Mouse (Mus musculus) gastrocnemius, postnatal 10 days (tissue): ENCODE data around the gene Sco2. TPM values are rescaled to one million over a fixed set of nuclear protein-coding genes. Genes with fewer than 3 reads are reported as not detected.

Experiments
- DNase-seq: peaks from one replicate; pipeline ENCODE4 v3.0.0; 2021; ENCODE audit warnings: mixed read lengths
- total RNA-seq, 2 experiments: library from RNA; stranded (reverse); gene quantifications; 2 replicates each; pipeline ENCODE4 v1.2.3; 2021

Sco2 gene
- total RNA-seq, 2 experiments from 2014 or later: 14.2 to 14.6 TPM

- DNase-seq: no peak
Measured at GRCm38 (mm10) chr15:89322670-89323522, 50.8 kb downstream of the Sco2 start, which contains the start of gene Adm2. Gene Adm2 (plus strand): TSS chr15:89322720.

Other genes with a start within 250 kb of the Sco2 start
- gene Hdac10, start 245.1 kb downstream of the Sco2 start, total RNA-seq: 10 to 100 TPM in 1 of 2 experiments, 1 to 10 TPM in 1; 7.6 to 10.6 TPM
- gene Mapk12, start 233.1 kb downstream of the Sco2 start, total RNA-seq: 10 to 100 TPM; 76.0 to 77.1 TPM
- 1 to 10 TPM; 2.1 to 3.0 TPM for gene Mapk11, start 224.2 kb downstream of the Sco2 start, total RNA-seq
- gene Plxnb2, start 193.1 kb downstream of the Sco2 start, total RNA-seq: 10 to 100 TPM; 28.9 to 43.0 TPM
- gene Dennd6b, start 177.3 kb downstream of the Sco2 start, total RNA-seq: 1 to 10 TPM; 4.5 to 7.0 TPM
- gene Ppp6r2, start 162.3 kb downstream of the Sco2 start, total RNA-seq: 10 to 100 TPM; 60.1 to 61.9 TPM
- 10 to 100 TPM; 50.1 to 70.5 TPM for gene Sbf1, start 58.5 kb downstream of the Sco2 start, total RNA-seq
- gene Adm2, start 51.1 kb downstream of the Sco2 start, total RNA-seq: not detected
- gene Miox, start 39.4 kb downstream of the Sco2 start, total RNA-seq: not detected
- gene Lmf2, start 18.2 kb downstream of the Sco2 start, total RNA-seq: 10 to 100 TPM; 22.4 to 25.5 TPM
- 10 to 100 TPM; 50.5 to 55.8 TPM for gene Ncaph2, start 18.1 kb downstream of the Sco2 start, total RNA-seq
- under 1 TPM; 0.38 to 0.50 TPM for gene Tymp, start 3.2 kb upstream of the Sco2 start, total RNA-seq
- 1 to 10 TPM in 1 of 2 experiments, under 1 TPM in 1; 0.68 to 1.6 TPM for gene Odf3b, start 5.4 kb upstream of the Sco2 start, total RNA-seq
- not detected for gene Klhdc7b, start 11.1 kb upstream of the Sco2 start, total RNA-seq
- gene Syce3, start 36.7 kb upstream of the Sco2 start, total RNA-seq: not detected
- 100 to 1,000 TPM; 204 to 222 TPM for gene Cpt1b, start 52.0 kb upstream of the Sco2 start, total RNA-seq
- gene C730034F03Rik, start 55.7 kb upstream of the Sco2 start, total RNA-seq: under 1 TPM; 0.38 to 0.88 TPM
- under 1 TPM; 0.66 to 0.81 TPM for gene Gm44502, start 55.9 kb upstream of the Sco2 start, total RNA-seq
- 10 to 100 TPM; 21.4 to 40.0 TPM for gene Chkb, start 56.1 kb upstream of the Sco2 start, total RNA-seq
- under 1 TPM; 0.23 to 0.26 TPM for gene Mapk8ip2, start 80.1 kb upstream of the Sco2 start, total RNA-seq
- 10 to 100 TPM in 1 of 2 experiments, 1 to 10 TPM in 1; 6.5 to 11.0 TPM for gene Arsa, start 103.6 kb upstream of the Sco2 start, total RNA-seq
- 10 to 100 TPM; 24.8 to 36.1 TPM for gene Shank3, start 125.8 kb upstream of the Sco2 start, total RNA-seq
- gene Acr, start 194.5 kb upstream of the Sco2 start, total RNA-seq: under 1 TPM; 0.54 TPM
- gene Rabl2, start 218.1 kb upstream of the Sco2 start, total RNA-seq: 1 to 10 TPM; 3.8 to 6.2 TPM